Mouse (Mus musculus) heart, embryonic 10.5 days (tissue): ENCODE data around the gene Maml1. TPM values are rescaled to one million over a fixed set of nuclear protein-coding genes. Genes with fewer than 3 reads are reported as not detected.

Source experiments
- microRNA-seq: library from miRNA; unstranded; fragments of <30 nt; microRNA quantifications from one replicate; pipeline ENCODE4, GENCODE M21; 2017
- polyA plus RNA-seq: library from polyadenylated mRNA; unstranded; fragments of >200 nt; fragmentation: Nextera tagmentation; extraction: Ambion mirVana; gene quantifications from 2 replicates; pipeline ENCODE4 v1.2.1, GENCODE M21; 2016

The Maml1 gene
- polyA plus RNA-seq, 1 experiment from 2014 or later = 4.7 TPM

Small RNA genes lying within 50 kb of the gene (microRNA-seq; reads per million reads assigned to microRNA genes)
- not detected for gene Mir6919

Other genes with a start within 250 kb of the Maml1 start
- 29.5 and 36.5 TPM in 2 replicates for gene Tbc1d9b, start 160.9 kb downstream of the Maml1 start, polyA plus RNA-seq
- 15.6 and 21.7 TPM in 2 replicates for gene Mrnip, start 117.9 kb downstream of the Maml1 start, polyA plus RNA-seq
- 193 TPM in 2 replicates for gene Sqstm1, start 81.5 kb downstream of the Maml1 start, polyA plus RNA-seq
- gene Mgat4b, start 81.4 kb downstream of the Maml1 start, polyA plus RNA-seq = 17.3 and 20.1 TPM in 2 replicates
- gene Ltc4s, start 53.7 kb downstream of the Maml1 start, polyA plus RNA-seq = 0.42 and 0.60 TPM in 2 replicates
- gene Canx, start 33.4 kb upstream of the Maml1 start, polyA plus RNA-seq = 354 and 363 TPM in 2 replicates
- gene Cby3, start 62.2 kb upstream of the Maml1 start, polyA plus RNA-seq = 0.39 TPM in 1 of 2 replicates, not detected in the other
- gene Hnrnph1, start 84.7 kb upstream of the Maml1 start, polyA plus RNA-seq = 253 and 367 TPM in 2 replicates
- gene Rufy1, start 138.8 kb upstream of the Maml1 start, polyA plus RNA-seq = 16.6 and 18.3 TPM in 2 replicates